Mouse (Mus musculus) testis, adult 2 months (tissue): Measurements from ENCODE around the gene Cbx6. TPM values are rescaled to one million over a fixed set of nuclear protein-coding genes. Genes with fewer than 3 reads are reported as not detected.

ENCODE experiments used
- H3K27ac ChIP-seq: fragments of 200-500 bp; 2 replicates; pipeline ENCODE4 v1.5.1; 2012; ENCODE audit warnings: low read depth, low read length; ENCODE audit not compliant: control insufficient read depth, insufficient read depth
- H3K27me3 ChIP-seq: fragments of 200-500 bp; 2 replicates; pipeline ENCODE4 v1.6.1; 2012; ENCODE audit warnings: mild to moderate bottlenecking, low read length, moderate library complexity; ENCODE audit not compliant: control insufficient read depth, insufficient read depth
- H3K36me3 ChIP-seq: fragments of 200-500 bp; 2 replicates; pipeline ENCODE4 v1.6.1; 2012; ENCODE audit warnings: mild to moderate bottlenecking, low read length; ENCODE audit not compliant: control insufficient read depth, insufficient read depth
- H3K4me1 ChIP-seq: fragments of 200-500 bp; 2 replicates; pipeline ENCODE4 v1.6.1; 2012; ENCODE audit warnings: low read length; ENCODE audit not compliant: control insufficient read depth, insufficient read depth
- H3K4me3 ChIP-seq: fragments of 200-500 bp; 2 replicates; pipeline ENCODE4 v1.5.1; 2012; ENCODE audit warnings: low read depth, mild to moderate bottlenecking, low read length, moderate library complexity, mixed read lengths; ENCODE audit not compliant: control insufficient read depth
- CTCF ChIP-seq: fragments of 200-500 bp; IDR thresholded peaks from 2 replicates; pipeline ENCODE4 v1.5.1; 2012; ENCODE audit warnings: low read depth, mild to moderate bottlenecking, inconsistent platforms, low read length, moderate library complexity; ENCODE audit not compliant: control insufficient read depth, insufficient read depth, insufficient replicate concordance
- POLR2A ChIP-seq: fragments of 200-500 bp; IDR thresholded peaks from 2 replicates; pipeline ENCODE4 v1.6.1; 2012; ENCODE audit warnings: low read depth, mild to moderate bottlenecking, inconsistent platforms, low read length, moderate library complexity; ENCODE audit not compliant: control insufficient read depth
- polyA plus RNA-seq: library from polyadenylated mRNA; depleted of rRNA; stranded (reverse); fragments of >200 nt; gene quantifications from 2 replicates; pipeline ENCODE4 v1.2.3, GENCODE M21; 2012; rRNA removed

Gene Cbx6
- polyA plus RNA-seq, 1 experiment, result 4.6 TPM

DNA sequence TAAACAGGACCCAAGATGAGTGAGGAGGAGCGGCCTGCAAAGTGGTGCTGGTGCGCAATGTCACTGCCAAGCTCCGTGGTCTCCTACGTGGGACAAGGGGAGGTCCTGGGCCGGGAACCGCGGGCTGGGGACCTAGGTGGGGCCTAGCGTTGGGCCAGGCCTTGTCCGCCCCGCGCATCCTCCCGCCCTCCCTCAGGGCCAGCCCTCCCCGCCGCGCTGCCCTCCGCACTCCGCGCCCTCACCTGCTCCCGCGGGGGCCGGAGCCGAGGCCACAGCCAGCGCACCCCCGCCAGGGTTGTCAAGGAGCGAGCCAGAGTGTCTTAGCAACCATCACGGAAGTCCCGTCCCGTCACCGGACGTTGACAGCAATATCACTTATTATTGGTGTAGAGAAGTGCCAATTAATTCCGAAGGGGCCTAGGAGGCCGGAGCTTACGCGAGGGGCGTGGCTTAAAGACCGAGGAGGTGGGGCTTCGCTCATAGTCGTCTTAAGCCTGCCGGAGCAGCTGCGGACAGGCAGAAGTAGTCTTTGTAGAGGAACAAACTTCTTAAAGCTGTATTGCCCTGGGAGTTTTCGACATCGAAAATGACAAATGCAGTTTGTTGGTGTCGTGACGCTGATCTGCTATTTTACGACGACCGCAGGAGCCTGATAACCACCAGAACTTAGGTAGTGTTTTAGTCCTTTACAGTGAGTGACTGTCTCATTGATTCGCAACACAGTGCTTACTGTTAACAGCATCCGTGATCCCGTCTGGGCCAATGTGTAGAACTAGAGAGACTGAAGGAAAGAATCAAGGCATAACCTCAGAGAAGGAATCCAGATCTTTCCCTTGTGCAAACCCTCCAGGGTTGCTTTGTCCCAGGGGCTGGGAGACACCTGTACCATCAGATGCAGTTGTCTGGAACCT lies 60.1 kb downstream of the Cbx6 start:
- H3K27ac ChIP-seq, result peak overlapping the region; percentile 72
- H3K4me1 ChIP-seq, result peaks cover 9% of the 10 kb centered on the region; the same call in 1 of the 2 replicates
- H3K36me3 ChIP-seq, result no peaks in the 10 kb centered on the region
- peak; percentile 82 for TF ChIP-seq POLR2A
- TF ChIP-seq CTCF, result peak; percentile 14; the same call in 1 of the 2 replicates
- no peaks in the 10 kb centered on the region for H3K27me3 ChIP-seq
- H3K4me3 ChIP-seq, result peak overlapping the region; percentile 97

Other genes starting within 250 kb of the Cbx6 start
- 7.0 and 8.6 TPM in 2 replicates for gene Dmc1, start 229.6 kb downstream of the Cbx6 start, polyA plus RNA-seq
- 20.0 and 20.4 TPM in 2 replicates for gene Fam227a, start 175.7 kb downstream of the Cbx6 start, polyA plus RNA-seq
- gene Cby1, start 175.5 kb downstream of the Cbx6 start, polyA plus RNA-seq, result 57.1 and 58.1 TPM in 2 replicates
- gene Tomm22, start 163.8 kb downstream of the Cbx6 start, polyA plus RNA-seq, result 301 and 361 TPM in 2 replicates
- gene Josd1, start 146.8 kb downstream of the Cbx6 start, polyA plus RNA-seq, result 22.6 and 24.9 TPM in 2 replicates
- gene Gtpbp1, start 143.8 kb downstream of the Cbx6 start, polyA plus RNA-seq, result 38.8 and 42.7 TPM in 2 replicates
- gene Sun2, start 92.2 kb downstream of the Cbx6 start, polyA plus RNA-seq, result 16.7 and 19.5 TPM in 2 replicates
- 187 and 198 TPM in 2 replicates for gene Dnal4, start 56.8 kb downstream of the Cbx6 start, polyA plus RNA-seq
- gene Nptxr, start 29.9 kb downstream of the Cbx6 start, polyA plus RNA-seq, result 36.6 and 46.5 TPM in 2 replicates
- gene Npcd, start 451 bp downstream of the Cbx6 start, polyA plus RNA-seq, result 0.10 TPM in 1 of 2 replicates, not detected in the other
- gene Apobec3, start 57.0 kb upstream of the Cbx6 start, polyA plus RNA-seq, result 10.8 and 11.1 TPM in 2 replicates
- gene Cbx7, start 136.4 kb upstream of the Cbx6 start, polyA plus RNA-seq, result 44.0 and 47.8 TPM in 2 replicates
- 1.6 and 1.9 TPM in 2 replicates for gene Pdgfb, start 180.3 kb upstream of the Cbx6 start, polyA plus RNA-seq